8 mouse cellular contexts compared by ENCODE assay signal in genomic region chr6:87335091-87335934, GRCm38 (mm10). TPM values are rescaled to one million over a fixed set of nuclear protein-coding genes. Genes with fewer than 3 reads are reported as not detected.
A peak's percentile ranks its signal among the peaks of the same experiment; 100 is the strongest.
DNase-seq lines count a peak whose midpoint lies in the region; ATAC-seq lines count a peak whose summit lies in the region.

Antxr1 (minus strand) TSS chr6:87335821.

- no peak for DNase-seq in cerebellum, adult 11 months
- peak; percentile 68 for DNase-seq in gastrocnemius, postnatal 14 days
- DNase-seq in hindlimb bud, embryonic 11.5 days (ENCODE audit: extremely low spot score, low read depth, low spot score), result peak; percentile 26
- DNase-seq in left cerebral cortex, postnatal 25 days (ENCODE audit: low spot score in 2 of 2), result peak; percentile 58 to 60
- DNase-seq in mesoderm, embryonic 11.5 days (ENCODE audit: low read depth, low spot score), result peak; percentile 68
- peak; percentile 70 for DNase-seq in right cerebral cortex, postnatal 4 days

- ATAC-seq in cerebellum, adult (ENCODE audit: insufficient number of reproducible peaks, low FRiP score, low TSS enrichment), result 0 out of 2 replicates have a peak, but pooled peaks have one; percentile 33
- peak; percentile 39; the same call in 1 of the 2 replicates for ATAC-seq in common myeloid progenitor, adult 5-6 weeks (replicated peaks; ENCODE audit: low read depth, poor library complexity, severe bottlenecking)

- intact Hi-C loops in gastrocnemius, postnatal 14 days (cut with DNase I; ENCODE audit: low total_unique reads), result no loop called here
- intact Hi-C loops in left cerebral cortex, postnatal 25 days (cut with DNase I), result loop anchor here (1.0 to 5.0 kb wide), 2 partner anchors 52 to 234 kb away; partner anchors contain the start of gene Gkn3

RNA-seq across cellular contexts. Expression of gene Antxr1, which starts in this region (rescaled TPM):
- 0.32 TPM in 1 of 2 replicates, not detected in the other for total RNA-seq in common myeloid progenitor, adult 5-6 weeks (2017)
- 10 to 100 TPM; 26.6 to 37.9 TPM for total RNA-seq in gastrocnemius, postnatal 14 days (2021)
- 10 to 100 TPM; 13.5 to 14.7 TPM for total RNA-seq in left cerebral cortex, postnatal 25 days (2021)

Comparison
In these comparisons a context has a peak if more than half of its experiments do, and no peak if none do; other contexts are left out.
1. RNA of gene Antxr1 (total RNA-seq): 26.6 to 37.9 TPM in gastrocnemius, postnatal 14 days and 13.5 to 14.7 TPM in left cerebral cortex, postnatal 25 days; 0.32 TPM in common myeloid progenitor, adult 5-6 weeks; every median in the first group is over 10 times any median in the second.
2. Peak in ATAC-seq in common myeloid progenitor, adult 5-6 weeks; RNA of the gene not detected or under 1 TPM.